Mouse (Mus musculus) gonadal fat pad, adult 2 months (tissue): Measurements from ENCODE around the gene Cox6b1. TPM values are rescaled to one million over a fixed set of nuclear protein-coding genes. Genes with fewer than 3 reads are reported as not detected.

Source experiments
- DNase-seq: peaks from one replicate; pipeline ENCODE4 v3.0.0-alpha.2; 2012; ENCODE audit warnings: low read depth
- polyA plus RNA-seq: library from polyadenylated mRNA; depleted of rRNA; stranded (reverse); fragments of >200 nt; gene quantifications from 2 replicates; pipeline ENCODE4 v1.2.3, GENCODE M21; 2012; rRNA removed

Gene Cox6b1
- polyA plus RNA-seq, 1 experiment = 792 TPM

DNA sequence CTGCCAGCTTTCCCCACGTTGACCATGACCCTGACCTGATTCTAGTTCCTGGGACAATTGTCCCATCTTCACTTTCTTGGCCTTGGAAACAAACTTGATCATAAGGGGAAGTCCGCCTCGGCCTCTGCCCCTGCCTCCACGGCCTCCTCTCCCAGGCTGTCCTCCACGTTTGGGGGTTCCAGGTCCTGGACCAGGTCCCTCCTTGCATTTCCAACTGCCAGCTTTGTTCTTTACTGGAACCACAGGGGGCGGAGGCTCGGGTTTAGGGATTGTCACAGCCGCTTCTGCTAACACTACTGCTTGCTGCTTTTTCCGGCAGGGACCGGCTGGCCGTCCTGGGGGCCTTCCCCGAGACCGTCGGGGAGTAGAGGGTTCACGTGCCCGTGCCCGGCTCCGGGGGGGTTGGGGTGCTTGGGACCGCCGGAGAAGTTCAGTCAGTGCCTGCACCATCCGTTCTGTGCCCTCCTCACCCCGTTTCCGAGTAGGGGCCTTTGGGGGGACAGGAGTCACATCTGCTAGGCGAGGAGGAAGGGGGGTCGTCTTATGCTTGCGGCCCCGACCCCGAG, 39.4 kb downstream of the Cox6b1 start:
- DNase-seq = no peak

GRCm38 (mm10) chr7:30585170-30585569, 40.8 kb downstream of the Cox6b1 start:
- DNase-seq = no peak

DNA sequence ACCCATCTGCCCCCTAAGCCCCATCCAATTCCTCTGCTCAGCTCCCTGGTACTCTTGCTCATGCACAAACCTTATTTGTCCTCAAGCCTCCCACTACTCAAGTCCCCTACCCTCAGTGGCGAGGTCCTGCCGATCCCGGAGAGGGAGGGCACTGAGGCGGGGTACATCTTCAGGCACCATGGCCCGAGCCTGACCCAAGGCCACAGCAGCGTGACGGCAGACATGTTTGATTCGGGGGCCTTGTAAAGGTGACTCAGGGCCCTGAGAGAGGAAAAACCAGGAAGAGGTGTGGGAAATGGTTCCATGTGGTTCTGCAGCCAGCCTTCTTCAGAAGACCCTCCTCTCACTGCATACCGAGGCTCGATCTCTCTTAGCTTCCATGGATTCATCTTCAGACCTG, 41.6 kb downstream of the Cox6b1 start:
- no peak for DNase-seq

- DNase-seq = no peak
These were observed 44.4 kb downstream of the Cox6b1 start for GRCm38 (mm10) chr7:30581547-30581946.

DNA sequence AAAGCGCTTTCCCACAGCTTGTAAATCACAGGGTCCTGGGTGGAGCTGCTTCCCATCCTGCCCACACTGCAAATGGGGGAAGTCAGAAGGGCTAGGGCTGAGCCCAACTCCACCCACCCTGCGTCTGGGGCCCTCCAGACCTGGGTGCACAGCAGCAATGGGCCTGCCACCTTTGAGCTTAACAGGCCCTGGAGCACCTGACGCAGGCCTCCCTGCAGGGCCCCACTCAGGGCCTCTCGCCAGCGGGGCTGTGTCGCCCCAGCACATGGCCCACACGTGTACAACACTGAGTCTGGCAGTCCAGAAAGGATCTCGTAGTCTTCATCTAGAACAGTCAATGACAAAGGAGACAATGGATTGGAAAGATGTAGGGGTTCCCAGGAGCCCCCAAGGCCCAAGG, 46.0 kb downstream of the Cox6b1 start:
- DNase-seq = no peak

DNA sequence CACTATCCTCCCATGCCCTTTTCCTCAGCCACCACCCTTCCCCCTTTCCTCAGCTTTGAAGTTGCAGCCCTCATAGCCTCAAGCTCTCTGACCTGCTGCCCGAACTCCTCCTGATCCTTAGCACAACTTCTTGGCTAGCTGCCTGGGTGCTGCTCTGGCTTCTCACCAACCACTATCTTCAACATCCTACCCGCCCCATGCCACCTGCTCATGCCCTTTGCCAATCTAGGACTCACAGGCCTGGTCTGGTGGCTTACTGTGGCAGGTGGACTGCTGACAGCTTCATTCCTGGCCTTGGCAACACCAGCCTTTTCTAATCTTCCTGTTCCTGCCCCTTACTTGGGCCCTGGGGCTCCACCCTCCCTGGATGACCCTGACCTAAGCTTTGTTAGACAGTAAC, 53.0 kb downstream of the Cox6b1 start:
- no peak for DNase-seq

DNA sequence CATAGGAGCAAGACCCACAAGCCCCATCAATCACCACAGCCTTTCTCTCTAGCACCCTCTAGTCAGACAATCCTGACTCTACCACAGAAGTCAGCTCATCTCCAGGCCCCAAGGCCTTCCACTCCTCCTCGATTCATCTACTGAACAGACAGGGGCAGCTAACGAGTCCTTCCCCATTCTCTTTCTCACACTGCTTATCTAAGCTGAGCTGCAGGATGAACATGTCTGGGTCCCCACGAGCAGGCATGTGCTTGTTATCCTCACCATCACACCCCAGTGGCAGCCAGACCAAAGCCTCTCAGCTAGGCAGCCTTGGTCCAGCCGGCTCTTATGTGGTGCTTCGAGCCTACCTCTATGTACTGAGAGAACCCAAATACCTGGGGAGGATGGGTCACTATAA, 53.6 kb downstream of the Cox6b1 start:
- no peak for DNase-seq

GRCm38 (mm10) chr7:30567555-30567954, 58.4 kb downstream of the Cox6b1 start:
- DNase-seq = no peak

Other genes starting within 250 kb of the Cox6b1 start
- 156 and 182 TPM in 2 replicates for gene Tyrobp, start 212.4 kb downstream of the Cox6b1 start, polyA plus RNA-seq
- gene Hcst, start 206.3 kb downstream of the Cox6b1 start, polyA plus RNA-seq = 6.8 and 10.8 TPM in 2 replicates
- 1.8 and 2.6 TPM in 2 replicates for gene Nfkbid, start 204.4 kb downstream of the Cox6b1 start, polyA plus RNA-seq
- gene Aplp1, start 180.6 kb downstream of the Cox6b1 start, polyA plus RNA-seq = 2.5 and 5.4 TPM in 2 replicates
- gene Kirrel2, start 168.5 kb downstream of the Cox6b1 start, polyA plus RNA-seq = not detected in 2 replicates
- not detected in 2 replicates for gene Nphs1, start 167.8 kb downstream of the Cox6b1 start, polyA plus RNA-seq
- gene Prodh2, start 132.5 kb downstream of the Cox6b1 start, polyA plus RNA-seq = 0.19 and 0.20 TPM in 2 replicates
- gene Arhgap33, start 91.1 kb downstream of the Cox6b1 start, polyA plus RNA-seq = 9.3 and 13.5 TPM in 2 replicates
- 68.9 and 72.1 TPM in 2 replicates for gene Hspb6, start 74.0 kb downstream of the Cox6b1 start, polyA plus RNA-seq
- 13.3 and 13.9 TPM in 2 replicates for gene Proser3, start 73.9 kb downstream of the Cox6b1 start, polyA plus RNA-seq
- 28.9 and 31.8 TPM in 2 replicates for gene Lin37, start 66.3 kb downstream of the Cox6b1 start, polyA plus RNA-seq
- gene U2af1l4, start 62.9 kb downstream of the Cox6b1 start, polyA plus RNA-seq = 46.8 and 55.9 TPM in 2 replicates
- 1.4 and 1.6 TPM in 2 replicates for gene Gm49396, start 62.8 kb downstream of the Cox6b1 start, polyA plus RNA-seq
- 134 and 146 TPM in 2 replicates for gene Psenen, start 62.5 kb downstream of the Cox6b1 start, polyA plus RNA-seq
- 4.0 and 5.0 TPM in 2 replicates for gene Igflr1, start 60.7 kb downstream of the Cox6b1 start, polyA plus RNA-seq
- 37.4 and 45.6 TPM in 2 replicates for gene Kmt2b, start 37.4 kb downstream of the Cox6b1 start, polyA plus RNA-seq
- 1.8 and 2.1 TPM in 2 replicates for gene Zbtb32, start 27.2 kb downstream of the Cox6b1 start, polyA plus RNA-seq
- gene Upk1a, start 13.3 kb downstream of the Cox6b1 start, polyA plus RNA-seq = 128 and 176 TPM in 2 replicates
- not detected in 2 replicates for gene Etv2, start 9.7 kb upstream of the Cox6b1 start, polyA plus RNA-seq
- 46.1 and 54.3 TPM in 2 replicates for gene Rbm42, start 24.2 kb upstream of the Cox6b1 start, polyA plus RNA-seq
- 8.6 and 9.7 TPM in 2 replicates for gene Haus5, start 38.8 kb upstream of the Cox6b1 start, polyA plus RNA-seq
- gene Pmis2, start 45.5 kb upstream of the Cox6b1 start, polyA plus RNA-seq = 0.41 and 0.46 TPM in 2 replicates
- 0.66 and 1.5 TPM in 2 replicates for gene 2200002J24Rik, start 72.8 kb upstream of the Cox6b1 start, polyA plus RNA-seq
- gene Atp4a, start 86.1 kb upstream of the Cox6b1 start, polyA plus RNA-seq = 80.5 and 104 TPM in 2 replicates
- gene Tmem147, start 103.4 kb upstream of the Cox6b1 start, polyA plus RNA-seq = 216 and 270 TPM in 2 replicates
- gene Gapdhs, start 117.5 kb upstream of the Cox6b1 start, polyA plus RNA-seq = 22.6 and 32.2 TPM in 2 replicates
- gene Sbsn, start 125.3 kb upstream of the Cox6b1 start, polyA plus RNA-seq = 3.8 and 4.7 TPM in 2 replicates
- 11.1 and 17.7 TPM in 2 replicates for gene Dmkn, start 137.6 kb upstream of the Cox6b1 start, polyA plus RNA-seq
- gene Krtdap, start 161.7 kb upstream of the Cox6b1 start, polyA plus RNA-seq = 1.5 TPM in 1 of 2 replicates, not detected in the other
- gene Ffar2, start 197.6 kb upstream of the Cox6b1 start, polyA plus RNA-seq = 45.9 and 62.5 TPM in 2 replicates
- not detected in 2 replicates for gene Ffar3, start 230.0 kb upstream of the Cox6b1 start, polyA plus RNA-seq
- gene Ffar1, start 235.4 kb upstream of the Cox6b1 start, polyA plus RNA-seq = 0.04 and 0.05 TPM in 2 replicates